Mouse (Mus musculus) heart, adult 2 months (tissue): ENCODE results near the gene Gm17409. TPM values are rescaled to one million over a fixed set of nuclear protein-coding genes. Genes with fewer than 3 reads are reported as not detected.

ENCODE experiments used
- DNase-seq, 2 experiments: peaks; one replicate each; pipeline ENCODE4 v3.0.0; 2021
- H3K27ac ChIP-seq: fragments of 200-600 bp; 2 replicates; pipeline ENCODE4 v1.8.1; 2022
- H3K27me3 ChIP-seq: fragments of 200-500 bp; 2 replicates; pipeline ENCODE4 v1.6.1; 2012; ENCODE audit warnings: mild to moderate bottlenecking, low read length, inconsistent platforms, mixed read lengths; ENCODE audit not compliant: control insufficient read depth, insufficient read depth
- H3K36me3 ChIP-seq: fragments of 200-500 bp; 2 replicates; pipeline ENCODE4 v1.6.1; 2012; ENCODE audit warnings: low read length, inconsistent platforms; ENCODE audit not compliant: control insufficient read depth, insufficient read depth
- H3K4me1 ChIP-seq: fragments of 200-500 bp; 2 replicates; pipeline ENCODE4 v1.6.1; 2011; ENCODE audit warnings: low read length; ENCODE audit not compliant: control insufficient read depth, insufficient read depth
- H3K4me3 ChIP-seq: fragments of 200-600 bp; 2 replicates; pipeline ENCODE4 v1.8.1; 2022
- H3K79me2 ChIP-seq: fragments of 200-500 bp; replicated peaks from 2 replicates; pipeline ENCODE4 v1.6.1; 2012; ENCODE audit warnings: mild to moderate bottlenecking, inconsistent platforms, low read length, moderate library complexity, mixed read lengths; ENCODE audit not compliant: control insufficient read depth, insufficient read depth
- H3K9ac ChIP-seq: fragments of 200-500 bp; 2 replicates; pipeline ENCODE4 v1.6.1; 2012; ENCODE audit warnings: low read depth, mild to moderate bottlenecking, control low read depth, inconsistent platforms, low read length, mixed read lengths
- CTCF ChIP-seq: fragments of 200-600 bp; IDR thresholded peaks from 2 replicates; pipeline ENCODE4 v1.8.1; 2022; ENCODE audit warnings: antibody characterized with exemption, mild to moderate bottlenecking, moderate library complexity
- EP300 ChIP-seq: fragments of 200-500 bp; IDR thresholded peaks from 2 replicates; pipeline ENCODE4 v1.6.1; 2011; ENCODE audit warnings: low read depth, low read length, control low read depth; ENCODE audit not compliant: insufficient read depth
- POLR2A ChIP-seq: fragments of 200-500 bp; IDR thresholded peaks from 2 replicates; pipeline ENCODE4 v1.6.1; 2011; ENCODE audit warnings: mild to moderate bottlenecking, low read depth, low read length, control low read depth; ENCODE audit not compliant: insufficient read depth
- WGBS: fragments of 180-500 bp; shearing (Covaris S2); methylation state at CpG from one replicate; pipeline ENCODE4 v1.1.7; 2018; 5-methylcytosine and 5-hydroxymethylcytosine counted together
- intact Hi-C: fragments of 180-260 bp; cut with DNase I; formaldehyde crosslinking; loops from one replicate; pipeline ENCODE4 v1.15.1; 2025
- long read RNA-seq: library from polyadenylated mRNA; stranded (forward); transcript quantifications from one replicate; pipeline ENCODE4 v2.0.0, GENCODE M21; 2021
- polyA plus RNA-seq: library from polyadenylated mRNA; depleted of rRNA; stranded (reverse); fragments of >200 nt; gene quantifications from 2 replicates; pipeline ENCODE4 v1.2.3, GENCODE M21; 2012; rRNA removed
- total RNA-seq, 2 experiments: library from RNA; stranded (reverse); gene quantifications; 2 replicates each; pipeline ENCODE4 v1.2.3; 2021

Gm17409 gene
- total RNA-seq (not detected), polyA plus RNA-seq (not detected in 2 replicates)
- long read RNA-seq, result 0 reads

GRCm38 (mm10) chr2:58469816-58470215, at the start of gene Gm17409:
TSS of gene Gm17409 (plus strand) at chr2:58470116.
- no peak for DNase-seq
- WGBS, result 79% methylated on average over 7 of the region's 7 CpGs
- Histone ChIP-seq H3K9ac (no peak within 1 kb of the TSS), H3K27ac (no peak within 1 kb of the TSS), H3K4me1 (no peaks in the 10 kb centered on the region), H3K4me3 (no peak within 1 kb of the TSS), H3K36me3 (peaks cover 6% of the 10 kb centered on the region), H3K27me3 (no peaks in the 10 kb centered on the region), H3K79me2 (no peaks in the 10 kb centered on the region)
- TF ChIP-seq EP300 (no peak), POLR2A (no peak), CTCF (no peak)
- intact Hi-C loops, result no loop called here

- Histone ChIP-seq H3K27ac (no peak overlapping the region), H3K36me3 (no peaks in the 10 kb centered on the region), H3K4me1 (no peaks in the 10 kb centered on the region), H3K79me2 (no peaks in the 10 kb centered on the region), H3K27me3 (no peaks in the 10 kb centered on the region), H3K4me3 (no peak overlapping the region), H3K9ac (no peak overlapping the region)
- DNase-seq, result no peak
- 61% methylated on average over 5 of the region's 5 CpGs for WGBS
- TF ChIP-seq EP300 (no peak), POLR2A (no peak), CTCF (no peak)
- intact Hi-C loops, result no loop called here
Measured at GRCm38 (mm10) chr2:58423319-58423718, 46.6 kb upstream of the Gm17409 start.

- intact Hi-C loops, result no loop called here
- Histone ChIP-seq H3K36me3 (no peaks in the 10 kb centered on the region), H3K27ac (no peak overlapping the region), H3K4me3 (no peak overlapping the region), H3K27me3 (no peaks in the 10 kb centered on the region), H3K9ac (no peak overlapping the region), H3K79me2 (no peaks in the 10 kb centered on the region), H3K4me1 (no peaks in the 10 kb centered on the region)
- DNase-seq, result no peak
- 94% methylated on average over 13 of the region's 13 CpGs for WGBS
- TF ChIP-seq CTCF (no peak), EP300 (no peak), POLR2A (no peak)
Measured at GRCm38 (mm10) chr2:58425436-58426004, 44.4 kb upstream of the Gm17409 start.

DNA sequence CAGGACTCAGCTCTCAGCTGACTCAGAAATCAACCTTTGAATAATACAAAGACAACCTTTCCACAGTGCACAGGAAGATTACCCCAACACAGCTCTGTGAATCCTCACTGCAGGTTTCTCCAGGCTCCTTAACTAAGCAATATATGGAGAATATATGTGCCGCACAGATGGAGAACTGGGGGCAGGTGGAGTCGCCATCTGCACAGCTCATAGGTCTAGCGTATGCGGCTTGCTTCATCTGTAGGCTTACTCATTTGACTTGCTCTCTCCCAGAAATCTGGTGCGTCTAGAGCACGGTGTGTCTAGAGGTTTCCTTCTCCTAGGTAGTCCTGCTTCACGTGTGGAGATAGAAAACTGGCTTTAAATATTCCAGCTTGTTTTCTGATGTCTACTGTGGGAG, 37.7 kb upstream of the Gm17409 start:
- H3K4me1 ChIP-seq, result no peaks in the 10 kb centered on the region
- no peaks in the 10 kb centered on the region for H3K79me2 ChIP-seq
- no peaks in the 10 kb centered on the region for H3K36me3 ChIP-seq
- no peak for DNase-seq
- H3K27me3 ChIP-seq, result no peaks in the 10 kb centered on the region
- 97% methylated on average over 7 of the region's 7 CpGs for WGBS
- no peak overlapping the region for H3K27ac ChIP-seq
- H3K4me3 ChIP-seq, result no peak overlapping the region
- intact Hi-C loops, result no loop called here
- H3K9ac ChIP-seq, result no peak overlapping the region
- no peak for TF ChIP-seq EP300
- no peak for TF ChIP-seq CTCF
- no peak for TF ChIP-seq POLR2A

- H3K27ac ChIP-seq, result no peak overlapping the region
- no peaks in the 10 kb centered on the region for H3K36me3 ChIP-seq
- WGBS, result 78% methylated on average over 2 of the region's 2 CpGs
- no peak overlapping the region for H3K9ac ChIP-seq
- no peak overlapping the region for H3K4me3 ChIP-seq
- H3K79me2 ChIP-seq, result no peaks in the 10 kb centered on the region
- H3K27me3 ChIP-seq, result no peaks in the 10 kb centered on the region
- intact Hi-C loops, result no loop called here
- TF ChIP-seq CTCF, result no peak
- no peak for TF ChIP-seq POLR2A
- no peak for TF ChIP-seq EP300
- no peaks in the 10 kb centered on the region for H3K4me1 ChIP-seq
- DNase-seq, result no peak
Measured at GRCm38 (mm10) chr2:58433317-58433716, 36.6 kb upstream of the Gm17409 start.

DNA sequence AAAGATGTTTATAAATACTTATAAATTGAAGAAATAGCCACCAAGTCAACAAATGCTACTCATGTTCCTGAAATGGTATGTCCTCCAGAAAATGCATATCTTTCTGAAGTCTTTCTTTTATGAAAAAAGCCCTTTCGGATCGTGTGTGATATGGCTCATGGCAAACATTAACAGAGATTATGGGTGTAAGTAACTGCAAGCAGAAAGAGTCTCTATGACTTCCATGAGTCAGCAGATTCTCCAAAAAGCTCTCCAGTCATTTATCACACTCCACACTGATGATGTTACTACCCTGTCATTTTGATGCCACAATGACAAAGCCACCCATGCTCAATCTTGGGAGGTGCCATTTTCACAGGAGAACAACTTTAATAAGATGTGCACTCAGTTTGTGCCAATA, 35.5 kb upstream of the Gm17409 start:
- H3K4me3 ChIP-seq, result no peak overlapping the region
- 82% methylated on average over 2 of the region's 2 CpGs for WGBS
- no peaks in the 10 kb centered on the region for H3K27me3 ChIP-seq
- no peaks in the 10 kb centered on the region for H3K4me1 ChIP-seq
- H3K9ac ChIP-seq, result no peak overlapping the region
- H3K27ac ChIP-seq, result no peak overlapping the region
- no peaks in the 10 kb centered on the region; the same call in 1 of the 2 replicates for H3K36me3 ChIP-seq
- intact Hi-C loops, result no loop called here
- H3K79me2 ChIP-seq, result no peaks in the 10 kb centered on the region
- TF ChIP-seq EP300 (no peak), CTCF (no peak), POLR2A (no peak)
- DNase-seq, result no peak
